Mouse (Mus musculus): Measurements from ENCODE around the gene Spesp1.

GRCm38 (mm10) chr9:62253736-62254443, 28.1 kb downstream of the Spesp1 start:
- peak; percentile 68 to 72 for TF ChIP-seq CTCF (conservative IDR thresholded peaks at IDR 0.05 in 1 of 2, IDR thresholded peaks at IDR 0.05 in 1 of 2; ENCODE audit: low read depth in 2 of 2, low read length in 2 of 2)
- TF ChIP-seq EP300 (IDR thresholded peaks at IDR 0.05; ENCODE audit: low read length): no peak
- TF ChIP-seq ZNF384 (IDR thresholded peaks at IDR 0.05; ENCODE audit: low read depth, low read length): no peak
- TF ChIP-seq NELFE (IDR thresholded peaks at IDR 0.05; ENCODE audit: low read depth, low read length): no peak
- TF ChIP-seq POLR2A (IDR thresholded peaks at IDR 0.05; ENCODE audit: low read depth, low read length): no peak
- TF ChIP-seq HCFC1 (IDR thresholded peaks at IDR 0.05; ENCODE audit: low read depth, low read length): no peak
- no peak for TF ChIP-seq UBTF (IDR thresholded peaks at IDR 0.05; ENCODE audit: low read depth, low read length)
- TF ChIP-seq MAX (IDR thresholded peaks at IDR 0.05; ENCODE audit: low read length): no peak
- TF ChIP-seq USF2 (conservative IDR thresholded peaks at IDR 0.05; ENCODE audit: low read depth, low read length): no peak
- TF ChIP-seq KAT2A (IDR thresholded peaks at IDR 0.05; ENCODE audit: insufficient replicate concordance, low read length): no peak
